Comparison of ENCODE assay signal across 22 mouse cellular contexts in the genomic region with DNA sequence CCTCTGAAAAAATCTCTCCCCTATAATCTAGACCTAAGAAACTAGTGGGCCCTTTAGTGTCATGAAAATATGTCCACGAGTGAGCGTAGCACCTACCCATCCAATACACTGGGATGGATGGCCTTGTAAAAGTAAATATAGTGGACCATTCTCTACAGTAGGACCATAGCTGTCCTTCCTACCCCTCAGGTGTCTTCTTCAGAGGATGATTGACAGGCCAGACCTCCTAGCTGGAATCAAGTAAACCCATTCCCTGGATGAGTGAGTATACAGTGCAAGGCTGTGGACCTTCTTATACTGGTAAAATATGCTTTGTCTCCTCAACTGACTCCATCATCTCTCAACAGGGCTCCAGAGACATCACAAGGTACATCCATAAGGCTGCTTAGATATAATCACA.
DNase-seq lines count a peak whose midpoint lies in the region; ATAC-seq and TF ChIP-seq lines count a peak whose summit lies in the region.
"Had no signal": no experiment of that assay in that cellular context is flagged by ENCODE, and none has a peak within 500 bp of the region (broad histone marks: within the 10 kb centered on the region; RNA-seq: fewer than 3 reads in every experiment).

No protein-coding gene starts in this region.

- H3K27me3 ChIP-seq in forebrain, embryonic 15.5 days: no peaks in the 10 kb centered on the region
- no peaks in the 10 kb centered on the region for H3K27me3 ChIP-seq in forebrain, embryonic 11.5 days (ENCODE audit: control insufficient read depth, insufficient read depth, low read length)
- no peaks in the 10 kb centered on the region for H3K27me3 ChIP-seq in kidney, embryonic 14.5 days (ENCODE audit: control insufficient read depth, insufficient read depth, low read length)
- H3K27me3 ChIP-seq in kidney, embryonic 16.5 days (ENCODE audit: insufficient read depth, low read length): no peaks in the 10 kb centered on the region
- H3K27me3 ChIP-seq: embryonic facial prominence, embryonic 12.5 days; forebrain, embryonic 12.5 days; Patski had no signal

- 88% methylated on average over 2 of the region's 2 CpGs for WGBS in forebrain, embryonic 15.5 days
- 87% methylated on average over 2 of the region's 2 CpGs for WGBS in forebrain, embryonic 11.5 days
- 76% methylated on average over 2 of the region's 2 CpGs for WGBS in kidney, embryonic 14.5 days
- WGBS in kidney, embryonic 16.5 days: 72% methylated on average over 2 of the region's 2 CpGs

- intact Hi-C loops in left cerebral cortex, adult 2 months (cut with DNase I): loop anchor here (2.0 kb wide), 1 partner anchor 202 kb away; no protein-coding TSS in a partner anchor
- intact Hi-C loops in left cerebral cortex, postnatal 36 days (cut with DNase I): no loop called here

- no peaks in the 10 kb centered on the region for H3K9me3 ChIP-seq in forebrain, embryonic 15.5 days
- no peaks in the 10 kb centered on the region for H3K9me3 ChIP-seq in forebrain, embryonic 11.5 days (ENCODE audit: control insufficient read depth, low read length)
- no peaks in the 10 kb centered on the region for H3K9me3 ChIP-seq in kidney, embryonic 14.5 days (ENCODE audit: control insufficient read depth, low read length)
- no peaks in the 10 kb centered on the region for H3K9me3 ChIP-seq in kidney, embryonic 16.5 days (ENCODE audit: low read length)
- H3K9me3 ChIP-seq: embryonic facial prominence, embryonic 10.5 days; embryonic facial prominence, embryonic 12.5 days; forebrain, embryonic 12.5 days had no signal

- H3K4me1 ChIP-seq in forebrain, embryonic 15.5 days: no peaks in the 10 kb centered on the region
- H3K4me1 ChIP-seq in forebrain, embryonic 11.5 days (replicated peaks; ENCODE audit: control insufficient read depth, insufficient read depth, low read length): no peaks in the 10 kb centered on the region
- 0 out of 2 replicates have a peak, but pooled peaks cover 3% of the 10 kb centered on the region for H3K4me1 ChIP-seq in kidney, embryonic 14.5 days (ENCODE audit: control insufficient read depth, insufficient read depth, low read length)
- H3K4me1 ChIP-seq in kidney, embryonic 16.5 days (ENCODE audit: insufficient read depth, low read length): no peaks in the 10 kb centered on the region
- H3K4me1 ChIP-seq: embryonic facial prominence, embryonic 10.5 days; embryonic facial prominence, embryonic 12.5 days; forebrain, embryonic 12.5 days had no signal

- DNase-seq in forebrain, embryonic 11.5 days (ENCODE audit: low spot score): no peak
- no peak for DNase-seq in kidney, postnatal 36 days
- DNase-seq in kidney, adult 9 months: no peak
- DNase-seq in left cerebral cortex, adult 2 months (ENCODE audit: extremely low spot score in 1 of 2, low spot score in 2 of 2): no peak
- DNase-seq in left cerebral cortex, postnatal 36 days (ENCODE audit: low spot score in 2 of 2): no peak
- DNase-seq: adrenal gland, adult 8-10 months; adrenal gland, postnatal 14 days; B cell, adult 2 months; cerebellum, adult 11-12 months; cerebellum, adult 2 months; cerebellum, adult 9-10 months had no signal

- H3K9ac ChIP-seq in forebrain, embryonic 15.5 days (replicated peaks): no peak overlapping the region
- no peak overlapping the region for H3K9ac ChIP-seq in forebrain, embryonic 11.5 days (ENCODE audit: low read length)
- H3K9ac ChIP-seq in kidney, embryonic 14.5 days (ENCODE audit: low read depth, low read length): no peak overlapping the region
- no peak overlapping the region for H3K9ac ChIP-seq in kidney, embryonic 16.5 days (replicated peaks; ENCODE audit: low read length)
- H3K9ac ChIP-seq: embryonic facial prominence, embryonic 12.5 days; forebrain, embryonic 12.5 days had no signal

- H3K27ac ChIP-seq in forebrain, embryonic 15.5 days (replicated peaks): no peak overlapping the region
- no peak overlapping the region for H3K27ac ChIP-seq in forebrain, embryonic 11.5 days (ENCODE audit: low read depth, low read length)
- no peak overlapping the region for H3K27ac ChIP-seq in kidney, embryonic 14.5 days (ENCODE audit: low read depth, low read length)
- H3K27ac ChIP-seq in kidney, embryonic 16.5 days (ENCODE audit: low read length): peak overlapping the region; percentile 35; the same call in 1 of the 2 replicates
- peak overlapping the region; percentile 76 for H3K27ac ChIP-seq in left cerebral cortex, adult 2 months
- H3K27ac ChIP-seq: embryonic facial prominence, embryonic 10.5 days; embryonic facial prominence, embryonic 12.5 days; forebrain, embryonic 12.5 days had no signal

- H3K36me3 ChIP-seq in forebrain, embryonic 15.5 days: no peaks in the 10 kb centered on the region
- no peaks in the 10 kb centered on the region for H3K36me3 ChIP-seq in forebrain, embryonic 11.5 days (ENCODE audit: control insufficient read depth, insufficient read depth, low read length)
- no peaks in the 10 kb centered on the region for H3K36me3 ChIP-seq in kidney, embryonic 14.5 days (ENCODE audit: control insufficient read depth, insufficient read depth, low read length)
- H3K36me3 ChIP-seq in kidney, embryonic 16.5 days (ENCODE audit: insufficient read depth, low read length): no peaks in the 10 kb centered on the region
- H3K36me3 ChIP-seq: embryonic facial prominence, embryonic 10.5 days; embryonic facial prominence, embryonic 12.5 days; forebrain, embryonic 12.5 days; G1E had no signal

- 0 out of 2 replicates have a peak, but pooled peaks have one; percentile 19 for ATAC-seq in forebrain, embryonic 15.5 days (replicated peaks)
- no peak for ATAC-seq in forebrain, embryonic 11.5 days (replicated peaks; ENCODE audit: low FRiP score)
- 0 out of 2 replicates have a peak, but pooled peaks have one; percentile 53 for ATAC-seq in kidney, embryonic 14.5 days (ENCODE audit: low FRiP score, low TSS enrichment)
- no peak; the same call in 1 of the 2 replicates for ATAC-seq in kidney, embryonic 16.5 days (ENCODE audit: low FRiP score, low TSS enrichment)
- ATAC-seq: activated CD4-positive, CD25-positive, alpha-beta regulatory T cell, adult 4 months; CD4-positive, CD25-positive, alpha-beta regulatory T cell, adult 4 months; forebrain, embryonic 14.5 days; Patski had no signal

- H3K4me2 ChIP-seq in forebrain, embryonic 15.5 days (replicated peaks): no peak overlapping the region
- no peak overlapping the region for H3K4me2 ChIP-seq in forebrain, embryonic 11.5 days (ENCODE audit: low read depth, low read length, severe bottlenecking)
- no peak overlapping the region for H3K4me2 ChIP-seq in kidney, embryonic 14.5 days (replicated peaks; ENCODE audit: low read depth, low read length)
- H3K4me2 ChIP-seq in kidney, embryonic 16.5 days (replicated peaks; ENCODE audit: low read depth, low read length): no peak overlapping the region
- H3K4me2 ChIP-seq: embryonic facial prominence, embryonic 12.5 days; forebrain, embryonic 12.5 days had no signal

- TF ChIP-seq CTCF in left cerebral cortex, adult 2 months (IDR thresholded peaks at IDR 0.05): no peak

- H3K4me3 ChIP-seq in forebrain, embryonic 15.5 days: no peak overlapping the region
- no peak overlapping the region for H3K4me3 ChIP-seq in forebrain, embryonic 11.5 days (ENCODE audit: low read depth, low read length)
- H3K4me3 ChIP-seq in kidney, embryonic 14.5 days (ENCODE audit: low read length): no peak overlapping the region
- no peak overlapping the region for H3K4me3 ChIP-seq in kidney, embryonic 16.5 days (ENCODE audit: low read length)
- no peak overlapping the region for H3K4me3 ChIP-seq in left cerebral cortex, adult 2 months
- H3K4me3 ChIP-seq: embryonic facial prominence, embryonic 10.5 days; embryonic facial prominence, embryonic 12.5 days; forebrain, embryonic 12.5 days had no signal

Comparison
In these comparisons a context has a peak if more than half of its experiments do, and no peak if none do; other contexts are left out.
1. ATAC-seq: peak in forebrain, embryonic 15.5 days (single experiment) and kidney, embryonic 14.5 days (single experiment); none in forebrain, embryonic 11.5 days (single experiment) and kidney, embryonic 16.5 days (single experiment).
2. H3K27ac ChIP-seq: peak in kidney, embryonic 16.5 days (single experiment) and left cerebral cortex, adult 2 months (single experiment); none in forebrain, embryonic 15.5 days (single experiment), forebrain, embryonic 11.5 days (single experiment) and kidney, embryonic 14.5 days (single experiment).